Mouse (Mus musculus) limb, embryonic 14.5 days (tissue): Measurements from ENCODE around the gene Zfp563. TPM values are rescaled to one million over a fixed set of nuclear protein-coding genes. Genes with fewer than 3 reads are reported as not detected.

Experiments
- ATAC-seq: fragments of 200-750 bp; cut with Nextera tagmentation; 2 replicates; pipeline ENCODE4 v1.8.0; 2017; ENCODE audit warnings: low read depth, moderate number of reproducible peaks, moderate TSS enrichment; ENCODE audit not compliant: low FRiP score
- DNase-seq: peaks from one replicate; pipeline ENCODE4 v3.0.0-alpha.2; 2015; ENCODE audit warnings: low spot score
- H3K27ac ChIP-seq: fragments of 300-500 bp; sonication (generic); replicated peaks from 2 replicates; pipeline ENCODE4 v1.5.1; 2014; ENCODE audit warnings: low read depth, mild to moderate bottlenecking, low read length, moderate library complexity, mixed read lengths
- H3K27me3 ChIP-seq: fragments of 300-500 bp; sonication (generic); 2 replicates; pipeline ENCODE4 v1.6.1; 2014; ENCODE audit warnings: low read length, mixed read lengths; ENCODE audit not compliant: control insufficient read depth, insufficient read depth
- H3K36me3 ChIP-seq: fragments of 300-500 bp; sonication (generic); 2 replicates; pipeline ENCODE4 v1.6.1; 2014; ENCODE audit warnings: mild to moderate bottlenecking, low read length, moderate library complexity, mixed read lengths; ENCODE audit not compliant: control insufficient read depth, insufficient read depth
- H3K4me1 ChIP-seq: fragments of 300-500 bp; sonication (generic); 2 replicates; pipeline ENCODE4 v1.6.1; 2014; ENCODE audit warnings: antibody characterized with exemption, low read length, mixed read lengths; ENCODE audit not compliant: control insufficient read depth, insufficient read depth
- H3K4me2 ChIP-seq: fragments of 300-500 bp; sonication (generic); replicated peaks from 2 replicates; pipeline ENCODE4 v1.6.1; 2014; ENCODE audit warnings: low read depth, mild to moderate bottlenecking, low read length, moderate library complexity; ENCODE audit not compliant: severe bottlenecking
- H3K4me3 ChIP-seq: fragments of 300-500 bp; sonication (generic); replicated peaks from 2 replicates; pipeline ENCODE4 v1.5.1; 2014; ENCODE audit warnings: low read length
- H3K9ac ChIP-seq: fragments of 300-500 bp; sonication (generic); 2 replicates; pipeline ENCODE4 v1.6.1; 2014; ENCODE audit warnings: mild to moderate bottlenecking, low read depth, low read length, moderate library complexity; ENCODE audit not compliant: severe bottlenecking
- H3K9me3 ChIP-seq: fragments of 300-500 bp; sonication (generic); 2 replicates; pipeline ENCODE4 v1.6.1; 2016; ENCODE audit warnings: low read length; ENCODE audit not compliant: control insufficient read depth
- POLR2A ChIP-seq: fragments of 200-500 bp; IDR thresholded peaks from 2 replicates; pipeline ENCODE4 v1.8.0; 2012; ENCODE audit warnings: inconsistent platforms, mild to moderate bottlenecking, moderate library complexity, borderline replicate concordance; ENCODE audit not compliant: insufficient read depth, insufficient read length; ENCODE audit errors: extremely low read depth
- WGBS: fragments of 180-500 bp; shearing (Covaris S2); extraction: QIAGEN DNeasy Blood & Tissue Kit; methylation state at CpG from one replicate; pipeline ENCODE4 v1.1.7; 2014; 5-methylcytosine and 5-hydroxymethylcytosine counted together
- polyA plus RNA-seq, 2 experiments: library from polyadenylated mRNA; depleted of rRNA in 1 of 2; stranded (reverse) in 1 of 2; unstranded in 1 of 2; fragments of >200 nt; fragmentation: Nextera tagmentation in 1 of 2; extraction: Ambion mirVana in 1 of 2; gene quantifications; 2 replicates each; pipeline versions ENCODE4 v1.2.1 to v1.2.3; 2012 to 2014

Zfp563 gene
- polyA plus RNA-seq (2012; rRNA removed) (4.8 and 6.0 TPM in 2 replicates), polyA plus RNA-seq (2014; fragmentation: Nextera tagmentation; extraction: Ambion mirVana) (9.8 and 10.5 TPM in 2 replicates)

DNA sequence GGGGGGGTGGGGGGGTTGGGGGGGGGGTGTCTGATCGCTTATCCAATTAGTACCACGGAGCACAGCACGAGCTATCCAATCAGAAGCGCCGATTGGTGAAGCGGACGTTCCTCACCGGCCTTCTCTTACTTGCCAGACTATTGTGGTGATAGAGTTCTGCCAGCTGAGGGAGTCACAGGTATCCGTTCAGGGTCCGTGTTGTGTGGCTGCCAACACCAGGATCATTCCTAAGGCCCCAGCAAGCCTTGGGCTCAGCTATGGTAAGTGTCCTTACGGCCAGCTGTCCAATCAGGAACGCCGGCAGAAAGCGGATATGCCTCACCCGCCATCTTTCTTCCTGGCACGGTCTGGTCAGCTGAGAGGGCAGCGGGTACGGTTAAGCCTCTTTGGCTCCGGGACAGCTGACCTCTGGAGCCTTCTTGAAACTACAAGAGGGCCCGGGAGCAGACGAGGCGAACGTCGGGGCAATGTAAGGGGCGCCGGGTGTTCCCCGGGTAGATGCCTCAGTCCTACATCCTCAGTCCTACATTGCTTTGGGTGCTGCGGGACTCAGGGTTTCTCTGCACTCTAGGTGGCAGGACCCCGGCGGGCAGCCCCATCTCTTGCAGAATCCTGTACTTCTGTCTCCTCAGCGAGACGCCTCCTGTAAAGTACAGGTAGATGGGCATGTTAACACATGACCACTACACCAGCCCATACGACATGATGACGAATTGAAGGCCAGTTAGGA is at the start of gene Zfp563:
Zfp563 (plus strand) TSS at position 91 of the 730 bp plus-strand sequence.
- Histone ChIP-seq H3K4me2 (peak within 1 kb of the TSS; percentile 72), H3K4me3 (peak within 1 kb of the TSS; percentile 63), H3K27ac (peak within 1 kb of the TSS; percentile 78), H3K9me3 (no peaks in the 10 kb centered on the region), H3K9ac (peak within 1 kb of the TSS; percentile 70), H3K4me1 (peaks cover 6% of the 10 kb centered on the region), H3K27me3 (no peaks in the 10 kb centered on the region), H3K36me3 (no peaks in the 10 kb centered on the region)
- peak; percentile 57; the same call in 1 of the 2 replicates for TF ChIP-seq POLR2A
- DNase-seq (peak; percentile 93), ATAC-seq (peak; percentile 94)
- 5% methylated on average over 34 of the region's 34 CpGs for WGBS

DNA sequence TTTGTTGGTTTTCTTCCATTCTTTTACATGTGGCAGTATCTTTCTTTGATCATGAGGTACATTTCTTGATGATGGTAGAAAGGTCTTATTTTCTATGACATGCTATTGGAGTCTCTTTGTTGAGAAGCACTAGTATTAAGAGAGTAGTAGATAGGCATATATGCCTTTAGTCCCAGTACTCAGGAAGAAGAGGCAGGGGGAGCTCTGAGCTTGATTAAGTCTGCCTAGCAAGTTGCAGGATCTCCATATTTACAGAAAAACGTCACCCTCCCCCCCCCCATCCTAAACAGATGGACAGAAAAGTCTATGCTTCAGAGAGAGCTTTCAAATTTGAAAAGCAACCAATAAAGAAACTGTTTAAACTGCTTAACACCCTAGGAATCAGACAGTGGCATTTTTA is 30.3 kb upstream of the Zfp563 start:
- 4% methylated on average over 1 of the region's 1 CpGs for WGBS
- no peaks in the 10 kb centered on the region for H3K9me3 ChIP-seq
- H3K4me1 ChIP-seq: no peaks in the 10 kb centered on the region
- H3K9ac ChIP-seq: no peak overlapping the region
- H3K27ac ChIP-seq: no peak overlapping the region
- H3K4me2 ChIP-seq: no peak overlapping the region
- no peak for TF ChIP-seq POLR2A
- H3K27me3 ChIP-seq: no peaks in the 10 kb centered on the region
- no peak for DNase-seq
- ATAC-seq: no peak
- H3K36me3 ChIP-seq: no peaks in the 10 kb centered on the region
- no peak overlapping the region for H3K4me3 ChIP-seq

DNA sequence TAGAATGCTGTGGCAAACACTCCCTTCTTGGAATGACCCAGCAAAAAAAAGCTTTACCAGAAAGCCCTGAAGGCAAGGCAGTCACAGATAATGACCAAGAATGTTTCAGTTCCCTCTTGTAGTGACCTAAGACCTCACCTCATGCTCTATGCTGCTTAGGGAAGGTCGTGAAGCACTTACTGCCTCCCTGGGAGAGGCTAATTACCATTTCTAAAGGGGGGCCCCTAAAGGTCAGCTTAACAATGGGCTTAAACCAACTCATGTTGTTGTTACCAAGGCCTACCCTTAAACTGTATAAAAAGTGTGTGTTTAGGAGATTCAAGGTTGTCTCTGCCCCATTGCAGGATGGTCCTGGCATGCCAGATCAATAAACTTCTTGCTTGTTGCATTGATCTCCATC is 26.1 kb upstream of the Zfp563 start:
- no peaks in the 10 kb centered on the region for H3K36me3 ChIP-seq
- TF ChIP-seq POLR2A: no peak
- 4% methylated on average over 1 of the region's 1 CpGs for WGBS
- no peaks in the 10 kb centered on the region for H3K27me3 ChIP-seq
- no peak overlapping the region for H3K4me3 ChIP-seq
- no peaks in the 10 kb centered on the region for H3K9me3 ChIP-seq
- no peak for DNase-seq
- no peak overlapping the region for H3K9ac ChIP-seq
- no peak overlapping the region for H3K4me2 ChIP-seq
- H3K27ac ChIP-seq: no peak overlapping the region
- H3K4me1 ChIP-seq: no peaks in the 10 kb centered on the region
- no peak for ATAC-seq

DNA sequence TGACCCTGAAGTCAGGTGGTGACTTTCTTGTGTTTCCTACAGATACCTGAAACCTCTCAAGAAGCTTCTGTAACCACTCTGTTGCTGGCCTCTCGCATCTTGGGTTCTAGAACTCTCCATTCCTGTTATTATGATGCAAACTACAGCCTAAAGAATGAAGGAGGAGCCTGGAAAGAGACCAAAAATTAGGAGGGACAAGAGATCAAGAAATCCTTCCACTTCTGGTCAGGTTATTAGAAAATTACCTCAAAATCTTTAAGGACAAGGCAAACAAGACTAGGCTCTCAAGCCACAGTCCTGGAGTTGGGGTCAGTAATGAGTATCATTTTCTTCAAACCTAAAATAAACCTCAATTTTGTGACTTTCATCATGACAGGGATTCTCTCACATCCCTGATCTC is 21.2 kb upstream of the Zfp563 start, which contains the start of gene 4921501E09Rik:
4921501E09Rik (minus strand) TSS at position 101 of the 400 bp plus-strand sequence.
- 52% methylated on average over 1 of the region's 1 CpGs for WGBS
- no peak for DNase-seq
- Histone ChIP-seq H3K9me3 (no peaks in the 10 kb centered on the region), H3K36me3 (no peaks in the 10 kb centered on the region), H3K27ac (no peak within 1 kb of the TSS), H3K4me3 (no peak within 1 kb of the TSS), H3K4me1 (no peaks in the 10 kb centered on the region), H3K4me2 (no peak within 1 kb of the TSS), H3K9ac (no peak within 1 kb of the TSS), H3K27me3 (no peaks in the 10 kb centered on the region)
- TF ChIP-seq POLR2A: no peak
- ATAC-seq: no peak

DNA sequence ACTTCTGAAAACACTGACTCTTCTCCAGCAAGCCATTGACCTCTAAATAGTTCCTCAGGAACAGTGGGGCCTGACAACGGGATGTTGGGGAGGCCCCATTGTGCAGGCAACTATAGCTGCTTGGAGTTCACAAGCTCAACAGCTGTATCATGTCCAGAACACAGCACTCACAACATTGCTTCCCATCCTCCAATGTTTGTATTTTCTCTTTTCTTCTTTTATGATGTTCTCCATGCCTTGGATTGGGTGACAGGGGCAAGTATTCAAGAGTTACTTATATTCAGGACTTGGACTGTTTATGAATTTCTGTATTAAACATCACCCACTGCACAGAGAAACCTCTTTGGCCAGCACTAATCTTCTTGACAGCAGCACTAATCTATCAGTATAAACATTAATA is 2.5 kb downstream of the Zfp563 start:
- ATAC-seq: no peak
- WGBS: 86% methylated on average over 1 of the region's 1 CpGs
- Histone ChIP-seq H3K9ac (no peak overlapping the region), H3K27ac (no peak overlapping the region), H3K27me3 (no peaks in the 10 kb centered on the region), H3K4me1 (peaks cover 6% of the 10 kb centered on the region), H3K9me3 (no peaks in the 10 kb centered on the region), H3K36me3 (no peaks in the 10 kb centered on the region), H3K4me3 (no peak overlapping the region), H3K4me2 (no peak overlapping the region)
- no peak for TF ChIP-seq POLR2A
- DNase-seq: no peak
